9 mouse cellular contexts compared by ENCODE assay signal in the genomic region with DNA sequence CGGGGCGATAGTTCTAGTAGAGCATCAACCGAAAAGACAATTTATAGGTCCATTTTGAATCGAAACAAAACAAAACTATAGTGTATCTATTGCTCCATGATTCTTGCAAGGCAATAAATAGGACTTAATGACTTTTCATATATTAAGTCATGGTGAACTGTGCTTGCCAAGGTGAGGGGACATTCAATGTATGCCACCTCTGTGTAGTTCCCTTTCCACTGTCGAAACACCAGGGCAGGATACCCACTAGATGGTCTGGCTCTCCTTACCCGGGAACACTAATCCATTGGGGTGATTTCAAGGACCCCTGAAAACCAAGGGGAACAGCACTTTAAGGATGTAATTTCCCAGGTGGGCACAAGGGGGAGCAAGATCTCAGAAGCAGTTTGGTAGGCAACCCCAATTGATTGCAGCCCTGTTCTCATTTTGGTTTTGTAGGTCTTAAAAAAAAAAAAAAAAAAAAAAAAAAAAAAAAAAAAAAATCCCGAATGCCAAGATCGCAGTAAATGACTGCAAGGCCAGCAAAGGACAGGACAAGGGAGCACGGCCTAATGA.
DNase-seq lines count a peak whose midpoint lies in the region; ATAC-seq and TF ChIP-seq lines count a peak whose summit lies in the region.
"Had no signal": no experiment of that assay in that cellular context is flagged by ENCODE, and none has a peak within 500 bp of the region (broad histone marks: within the 10 kb centered on the region; RNA-seq: fewer than 3 reads in every experiment).

No protein-coding gene starts in this region.

- no peak overlapping the region for H3K9ac ChIP-seq in hindbrain, embryonic 16.5 days (ENCODE audit: low read depth, low read length)

- no peaks in the 10 kb centered on the region for H3K79me3 ChIP-seq in C2C12 (ENCODE audit: low read depth)

- no peak for ATAC-seq in hindbrain, embryonic 16.5 days
- peak; percentile 69 for ATAC-seq in megakaryocyte, adult 5-6 weeks (ENCODE audit: poor library complexity, severe bottlenecking)

- H3K27ac ChIP-seq in hindbrain, embryonic 10.5 days = no peak overlapping the region
- no peak overlapping the region for H3K27ac ChIP-seq in hindbrain, embryonic 16.5 days (ENCODE audit: low read depth, low read length)
- H3K27ac ChIP-seq: macrophage had no signal

- peak; percentile 40 for DNase-seq in hindbrain, embryonic 10.5 days (ENCODE audit: low spot score)
- DNase-seq in adrenal gland, adult 8-10 months = peak; percentile 23
- peak; percentile 45 for DNase-seq in embryo, embryonic 9.5 days (ENCODE audit: extremely low spot score)
- peak; percentile 49 for DNase-seq in kidney, postnatal 14 days
- peak; percentile 14 for DNase-seq in yolk sac, embryonic 10.5 days (ENCODE audit: low spot score)

- TF ChIP-seq CTCF in C2C12 (IDR thresholded peaks at IDR 0.05; ENCODE audit: control insufficient read depth, insufficient read depth, insufficient read length) = peak; percentile 56

- no peaks in the 10 kb centered on the region for H3K4me1 ChIP-seq in hindbrain, embryonic 10.5 days (replicated peaks)
- H3K4me1 ChIP-seq in hindbrain, embryonic 16.5 days (ENCODE audit: control insufficient read depth, insufficient read depth, low read depth, low read length) = no peaks in the 10 kb centered on the region

- H3K36me3 ChIP-seq in hindbrain, embryonic 10.5 days = no peaks in the 10 kb centered on the region
- H3K36me3 ChIP-seq in hindbrain, embryonic 16.5 days (ENCODE audit: control insufficient read depth, insufficient read depth, low read length) = no peaks in the 10 kb centered on the region
- H3K36me3 ChIP-seq in C2C12 (ENCODE audit: control insufficient read depth, insufficient read depth) = no peaks in the 10 kb centered on the region

- no peaks in the 10 kb centered on the region for H3K9me3 ChIP-seq in hindbrain, embryonic 10.5 days
- H3K9me3 ChIP-seq in hindbrain, embryonic 16.5 days (ENCODE audit: control insufficient read depth, low read length) = no peaks in the 10 kb centered on the region

- no peak overlapping the region for H3K4me3 ChIP-seq in hindbrain, embryonic 10.5 days
- H3K4me3 ChIP-seq in hindbrain, embryonic 16.5 days (ENCODE audit: low read length) = no peak overlapping the region
- H3K4me3 ChIP-seq in C2C12 (ENCODE audit: insufficient read depth, poor library complexity, severe bottlenecking) = no peak overlapping the region

- no peaks in the 10 kb centered on the region for H3K27me3 ChIP-seq in hindbrain, embryonic 10.5 days (ENCODE audit: insufficient read depth, poor library complexity, severe bottlenecking)
- H3K27me3 ChIP-seq in hindbrain, embryonic 16.5 days (replicated peaks; ENCODE audit: control insufficient read depth, insufficient read depth, low read length) = no peaks in the 10 kb centered on the region
- no peaks in the 10 kb centered on the region for H3K27me3 ChIP-seq in C2C12 (ENCODE audit: control insufficient read depth, insufficient read depth, insufficient read length)

- no peak overlapping the region for H3ac ChIP-seq in C2C12 (ENCODE audit: control insufficient read depth, insufficient read length, low read depth)

- H3K4me2 ChIP-seq in hindbrain, embryonic 16.5 days (ENCODE audit: low read length) = no peak overlapping the region

- 72% methylated on average over 9 of the region's 9 CpGs for WGBS in hindbrain, embryonic 10.5 days
- 66% methylated on average over 9 of the region's 9 CpGs for WGBS in hindbrain, embryonic 16.5 days

- no peaks in the 10 kb centered on the region for H3K79me2 ChIP-seq in C2C12 (ENCODE audit: control insufficient read depth, insufficient read depth)

TF ChIP-seq in C2C12, 6 proteins besides CTCF, POLR2A, EP300 and RAD21:
- TF ChIP-seq MYOD1 (IDR thresholded peaks at IDR 0.05; ENCODE audit: control insufficient read depth, insufficient read length, low read depth) = no peak
- no peak for TF ChIP-seq CEBPB (IDR thresholded peaks at IDR 0.05; ENCODE audit: low read depth)
- no peak for TF ChIP-seq MAX (IDR thresholded peaks at IDR 0.05)
- TF ChIP-seq MYOG (IDR thresholded peaks at IDR 0.05; ENCODE audit: control insufficient read depth, extremely low read depth, insufficient read length) = no peak
- TF ChIP-seq FOSL1 (IDR thresholded peaks at IDR 0.05; ENCODE audit: insufficient read depth, low read length, poor library complexity, severe bottlenecking) = no peak
- no peak for TF ChIP-seq USF1 (IDR thresholded peaks at IDR 0.05; ENCODE audit: low read depth)
